Mouse (Mus musculus): ENCODE data around the gene Slc17a4.

GRCm38 (mm10) chr13:23930904-23931303 lies 16.1 kb upstream of the Slc17a4 start:
- TF ChIP-seq POLR2A (IDR thresholded peaks at IDR 0.05; ENCODE audit: control insufficient read depth, low read depth, low read length) (no peak), CTCF (IDR thresholded peaks at IDR 0.05; ENCODE audit: control insufficient read depth, insufficient read depth, insufficient replicate concordance, low read depth, low read length) (no peak)

All from testis, adult 2 months (tissue).